Mouse (Mus musculus) cerebellum, adult 2 months (tissue): Measurements from ENCODE around the gene Cct3.

Source experiments
- CTCF ChIP-seq: fragments of 200-500 bp; IDR thresholded peaks from 2 replicates; pipeline ENCODE4 v1.5.1; 2011; ENCODE audit warnings: low read depth, mild to moderate bottlenecking, control low read depth, low read length, moderate library complexity, borderline replicate concordance; ENCODE audit not compliant: insufficient read depth
- POLR2A ChIP-seq: fragments of 200-500 bp; IDR thresholded peaks from 2 replicates; pipeline ENCODE4 v1.6.1; 2011; ENCODE audit warnings: low read length, control low read depth, borderline replicate concordance; ENCODE audit not compliant: insufficient read depth

GRCm38 (mm10) chr3:88359989-88360388 lies 63.1 kb downstream of the Cct3 start:
- no peak for TF ChIP-seq CTCF
- TF ChIP-seq POLR2A = no peak
